Mouse (Mus musculus) yolk sac, embryonic 10.5 days (tissue): ENCODE data around the gene Ube2d1.
A peak's percentile ranks its signal among the peaks of the same experiment; 100 is the strongest.

ENCODE experiments used
- DNase-seq: peaks from one replicate; pipeline ENCODE4 v3.0.0-alpha.2; 2017; ENCODE audit warnings: low spot score

Gene Ube2d1

GRCm38 (mm10) chr10:71285126-71285580, at the start of gene Ube2d1:
Gene Ube2d1, minus strand, starts transcription at chr10:71285262.
- DNase-seq: peak; percentile 83

GRCm38 (mm10) chr10:71332859-71333258, 47.8 kb upstream of the Ube2d1 start:
- DNase-seq: no peak

- DNase-seq: no peak
These were observed 47.3 kb upstream of the Ube2d1 start for GRCm38 (mm10) chr10:71332376-71332775.

GRCm38 (mm10) chr10:71331908-71332307, 46.8 kb upstream of the Ube2d1 start:
- no peak for DNase-seq

GRCm38 (mm10) chr10:71330070-71330469, 45.0 kb upstream of the Ube2d1 start:
- DNase-seq: no peak

- no peak for DNase-seq
These were observed 44.2 kb upstream of the Ube2d1 start for GRCm38 (mm10) chr10:71329295-71329694.

- no peak for DNase-seq
These were observed 43.8 kb upstream of the Ube2d1 start for GRCm38 (mm10) chr10:71328870-71329269.

GRCm38 (mm10) chr10:71328382-71328781, 43.3 kb upstream of the Ube2d1 start:
- DNase-seq: no peak

- no peak for DNase-seq
These were observed 42.3 kb upstream of the Ube2d1 start for GRCm38 (mm10) chr10:71327386-71327785.

GRCm38 (mm10) chr10:71326789-71327188, 41.7 kb upstream of the Ube2d1 start:
- DNase-seq: peak; percentile 60

GRCm38 (mm10) chr10:71326123-71326522, 41.1 kb upstream of the Ube2d1 start:
- DNase-seq: no peak

GRCm38 (mm10) chr10:71323669-71324068, 38.6 kb upstream of the Ube2d1 start:
- no peak for DNase-seq

GRCm38 (mm10) chr10:71316497-71316896, 31.4 kb upstream of the Ube2d1 start:
- DNase-seq: no peak

GRCm38 (mm10) chr10:71316056-71316455, 31.0 kb upstream of the Ube2d1 start:
- DNase-seq: no peak

- no peak for DNase-seq
These were observed 29.5 kb upstream of the Ube2d1 start for GRCm38 (mm10) chr10:71314596-71314995.

- no peak for DNase-seq
These were observed 25.2 kb upstream of the Ube2d1 start for GRCm38 (mm10) chr10:71310288-71310687.

- DNase-seq: no peak
These were observed 23.1 kb upstream of the Ube2d1 start for GRCm38 (mm10) chr10:71308199-71308598.

GRCm38 (mm10) chr10:71306759-71307158, 21.7 kb upstream of the Ube2d1 start:
- DNase-seq: no peak

- no peak for DNase-seq
These were observed 21.1 kb upstream of the Ube2d1 start for GRCm38 (mm10) chr10:71306190-71306589.

- no peak for DNase-seq
These were observed 17.4 kb upstream of the Ube2d1 start for GRCm38 (mm10) chr10:71302490-71302889.

- no peak for DNase-seq
These were observed 15.1 kb upstream of the Ube2d1 start for GRCm38 (mm10) chr10:71300161-71300560.

- no peak for DNase-seq
These were observed 8.2 kb upstream of the Ube2d1 start for GRCm38 (mm10) chr10:71293245-71293644.

GRCm38 (mm10) chr10:71292254-71292653, 7.2 kb upstream of the Ube2d1 start:
- DNase-seq: no peak

- DNase-seq: no peak
These were observed 6.7 kb upstream of the Ube2d1 start for GRCm38 (mm10) chr10:71291801-71292200.

GRCm38 (mm10) chr10:71291179-71291661, 6.2 kb upstream of the Ube2d1 start:
- peak; percentile 41 for DNase-seq
